9 mouse cellular contexts compared by ENCODE assay signal in the genomic region with DNA sequence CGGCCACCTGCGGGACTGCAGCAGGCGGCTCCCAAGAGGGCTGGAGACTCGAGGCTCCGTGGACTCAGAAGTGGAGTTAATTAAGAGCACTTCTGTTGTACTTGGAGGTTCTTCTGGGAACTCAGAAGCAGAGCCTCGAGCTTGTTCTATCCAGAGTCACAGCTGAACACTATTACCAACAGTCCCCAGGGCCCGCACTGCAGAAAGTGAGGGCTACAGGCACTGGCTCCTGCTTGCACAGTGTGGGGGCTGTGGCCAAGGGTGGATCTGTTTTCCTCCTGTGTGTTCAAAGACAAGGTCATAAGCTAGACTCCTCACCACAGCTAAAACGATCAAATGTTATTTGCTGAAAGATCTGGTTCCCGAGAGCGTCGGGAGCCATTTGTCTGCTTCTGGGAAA. TPM values are rescaled to one million over a fixed set of nuclear protein-coding genes. Genes with fewer than 3 reads are reported as not detected.
DNase-seq lines count a peak whose midpoint lies in the region; ATAC-seq lines count a peak whose summit lies in the region.
"Had no signal": no experiment of that assay in that cellular context is flagged by ENCODE, and none has a peak within 500 bp of the region (broad histone marks: within the 10 kb centered on the region; RNA-seq: fewer than 3 reads in every experiment).

No protein-coding gene starts in this region.

- DNase-seq in lung, adult 18-20 months = peak; percentile 9 to 17
- DNase-seq in lung, postnatal 4 days = no peak
- peak; percentile 9 to 17 for DNase-seq in heart, postnatal 14 days
- no peak for DNase-seq in right cerebral cortex, postnatal 14 days
- DNase-seq in left cerebral cortex, postnatal 36 days (ENCODE audit: low spot score in 2 of 2) = no peak

- no peak for ATAC-seq in forebrain, embryonic 13.5 days
- no peak for ATAC-seq in forebrain, embryonic 15.5 days (replicated peaks)
- no peak for ATAC-seq in stomach, embryonic 16.5 days (ENCODE audit: insufficient read depth, low FRiP score)

- WGBS in forebrain, embryonic 13.5 days = 68% methylated on average over 11 of the region's 11 CpGs
- 61% methylated on average over 11 of the region's 11 CpGs for WGBS in forebrain, embryonic 15.5 days
- WGBS in stomach, embryonic 16.5 days = 62% methylated on average over 11 of the region's 11 CpGs

- H3K27me3 ChIP-seq in forebrain, embryonic 13.5 days = no peaks in the 10 kb centered on the region
- H3K27me3 ChIP-seq in forebrain, embryonic 15.5 days = no peaks in the 10 kb centered on the region
- H3K27me3 ChIP-seq in stomach, embryonic 16.5 days (ENCODE audit: control insufficient read depth, insufficient read depth, low read length) = no peaks in the 10 kb centered on the region

- intact Hi-C loops in heart, postnatal 14 days (cut with DNase I) = loop anchor here (2.0 to 10.0 kb wide), 3 partner anchors 55 to 1669 kb away; no protein-coding TSS in a partner anchor
- intact Hi-C loops in left cerebral cortex, postnatal 36 days (cut with DNase I) = loop anchor here (5.0 to 10.0 kb wide), 2 partner anchors 66 to 1209 kb away; partner anchors contain the start of gene Dpy19l3

- 0 out of 2 replicates have a peak overlapping the region, but pooled peaks have one; percentile 6 for H3K9ac ChIP-seq in forebrain, embryonic 13.5 days
- no peak overlapping the region; the same call in 1 of the 2 replicates for H3K9ac ChIP-seq in forebrain, embryonic 15.5 days (replicated peaks)
- no peak overlapping the region for H3K9ac ChIP-seq in stomach, embryonic 16.5 days (ENCODE audit: low read length)

- peaks cover 15% of the 10 kb centered on the region for H3K36me3 ChIP-seq in forebrain, embryonic 13.5 days (ENCODE audit: poor library complexity, severe bottlenecking)
- H3K36me3 ChIP-seq in forebrain, embryonic 15.5 days = peaks cover 7% of the 10 kb centered on the region; the same call in 1 of the 2 replicates
- no peaks in the 10 kb centered on the region for H3K36me3 ChIP-seq in stomach, embryonic 16.5 days (ENCODE audit: control insufficient read depth, insufficient read depth, low read length)

- no peak overlapping the region for H3K4me3 ChIP-seq in forebrain, embryonic 13.5 days
- H3K4me3 ChIP-seq in forebrain, embryonic 15.5 days = no peak overlapping the region
- no peak overlapping the region for H3K4me3 ChIP-seq in stomach, embryonic 16.5 days (replicated peaks; ENCODE audit: low read length)

- 0 out of 2 replicates have a peak overlapping the region, but pooled peaks have one; percentile 35 for H3K27ac ChIP-seq in forebrain, embryonic 13.5 days
- no peak overlapping the region; the same call in 1 of the 2 replicates for H3K27ac ChIP-seq in forebrain, embryonic 15.5 days (replicated peaks)
- H3K27ac ChIP-seq in stomach, embryonic 16.5 days (ENCODE audit: low read length) = no peak overlapping the region
- H3K27ac ChIP-seq: left cerebral cortex, adult 2 months had no signal

- no peak overlapping the region for H3K4me2 ChIP-seq in forebrain, embryonic 13.5 days
- no peak overlapping the region for H3K4me2 ChIP-seq in forebrain, embryonic 15.5 days (replicated peaks)
- H3K4me2 ChIP-seq in stomach, embryonic 16.5 days (ENCODE audit: low read depth, low read length) = 0 out of 2 replicates have a peak overlapping the region, but pooled peaks have one; percentile 50

- peaks cover 3% of the 10 kb centered on the region; the same call in 1 of the 2 replicates for H3K9me3 ChIP-seq in forebrain, embryonic 13.5 days (replicated peaks)
- H3K9me3 ChIP-seq in forebrain, embryonic 15.5 days = no peaks in the 10 kb centered on the region
- no peaks in the 10 kb centered on the region for H3K9me3 ChIP-seq in stomach, embryonic 16.5 days (replicated peaks; ENCODE audit: control insufficient read depth, low read length)

- H3K4me1 ChIP-seq in forebrain, embryonic 13.5 days = peaks cover 66% of the 10 kb centered on the region
- H3K4me1 ChIP-seq in forebrain, embryonic 15.5 days = peaks cover 58% of the 10 kb centered on the region
- no peaks in the 10 kb centered on the region for H3K4me1 ChIP-seq in stomach, embryonic 16.5 days (ENCODE audit: control insufficient read depth, insufficient read depth, low read length)

RNA-seq across cellular contexts. Expression of gene Pdcd5, which starts 38.9 kb away (rescaled TPM):
- 254 and 267 TPM in 2 replicates for polyA plus RNA-seq in forebrain, embryonic 13.5 days (2015; fragmentation: Nextera tagmentation; extraction: Ambion mirVana)
- polyA plus RNA-seq in forebrain, embryonic 15.5 days (2015; fragmentation: Nextera tagmentation; extraction: Ambion mirVana) = 219 and 234 TPM in 2 replicates
- total RNA-seq in heart, postnatal 14 days (2021) = 10 to 100 TPM; 90.2 to 92.2 TPM
- 192 and 216 TPM in 2 replicates for polyA plus RNA-seq in stomach, embryonic 16.5 days (2015; fragmentation: Nextera tagmentation; extraction: Ambion mirVana)
- total RNA-seq in left cerebral cortex, postnatal 36 days (2021) = 10 to 100 TPM; 69.4 to 71.6 TPM

Comparison
In these comparisons a context has a peak if more than half of its experiments do, and no peak if none do; other contexts are left out.
1. DNase-seq: peak in lung, adult 18-20 months (2 of 2) and heart, postnatal 14 days (2 of 2); none in lung, postnatal 4 days (0 of 2), right cerebral cortex, postnatal 14 days (single experiment) and left cerebral cortex, postnatal 36 days (0 of 2).